Mouse (Mus musculus) small intestine, adult 2 months (tissue): ENCODE measurements around the gene Foxp1. TPM values are rescaled to one million over a fixed set of nuclear protein-coding genes. Genes with fewer than 3 reads are reported as not detected.

Source experiments
- H3K27ac ChIP-seq: fragments of 200-500 bp; 2 replicates; pipeline ENCODE4 v1.5.1; 2012; ENCODE audit warnings: low read depth, low read length, control low read depth, inconsistent platforms; ENCODE audit not compliant: insufficient read depth
- H3K27me3 ChIP-seq: fragments of 200-500 bp; 2 replicates; pipeline ENCODE4 v1.6.1; 2012; ENCODE audit warnings: mild to moderate bottlenecking, moderate library complexity, low read length, inconsistent platforms; ENCODE audit not compliant: control insufficient read depth, insufficient read depth
- H3K36me3 ChIP-seq: fragments of 200-500 bp; 2 replicates; pipeline ENCODE4 v1.6.1; 2012; ENCODE audit warnings: mild to moderate bottlenecking, low read length, control low read depth, inconsistent platforms; ENCODE audit not compliant: control insufficient read depth, insufficient read depth
- H3K4me1 ChIP-seq: fragments of 200-500 bp; 2 replicates; pipeline ENCODE4 v1.6.1; 2012; ENCODE audit warnings: low read length, inconsistent platforms, mixed read lengths; ENCODE audit not compliant: control insufficient read depth, insufficient read depth, insufficient read length
- H3K4me3 ChIP-seq: fragments of 200-500 bp; 2 replicates; pipeline ENCODE4 v1.5.1; 2012; ENCODE audit warnings: low read depth, mild to moderate bottlenecking, control low read depth, inconsistent platforms, low read length, moderate library complexity
- CTCF ChIP-seq: fragments of 200-500 bp; IDR thresholded peaks from 2 replicates; pipeline ENCODE4 v1.5.1; 2012; ENCODE audit warnings: low read depth, mild to moderate bottlenecking, control low read depth, inconsistent platforms, low read length, moderate library complexity, mixed read lengths; ENCODE audit not compliant: insufficient replicate concordance, insufficient read length; ENCODE audit errors: extremely low read depth
- POLR2A ChIP-seq: fragments of 200-500 bp; IDR thresholded peaks from 2 replicates; pipeline ENCODE4 v1.6.1; 2012; ENCODE audit warnings: low read depth, mild to moderate bottlenecking, control low read depth, inconsistent platforms, low read length, moderate library complexity
- WGBS: fragments of 180-500 bp; shearing (Covaris S2); methylation state at CpG from one replicate; pipeline ENCODE4 v1.1.7; 2018; 5-methylcytosine and 5-hydroxymethylcytosine counted together
- polyA plus RNA-seq: library from polyadenylated mRNA; depleted of rRNA; stranded (reverse); fragments of >200 nt; gene quantifications from 2 replicates; pipeline ENCODE4 v1.2.3, GENCODE M21; 2012

Gene Foxp1
- polyA plus RNA-seq, 1 experiment: 52.2 TPM

DNA sequence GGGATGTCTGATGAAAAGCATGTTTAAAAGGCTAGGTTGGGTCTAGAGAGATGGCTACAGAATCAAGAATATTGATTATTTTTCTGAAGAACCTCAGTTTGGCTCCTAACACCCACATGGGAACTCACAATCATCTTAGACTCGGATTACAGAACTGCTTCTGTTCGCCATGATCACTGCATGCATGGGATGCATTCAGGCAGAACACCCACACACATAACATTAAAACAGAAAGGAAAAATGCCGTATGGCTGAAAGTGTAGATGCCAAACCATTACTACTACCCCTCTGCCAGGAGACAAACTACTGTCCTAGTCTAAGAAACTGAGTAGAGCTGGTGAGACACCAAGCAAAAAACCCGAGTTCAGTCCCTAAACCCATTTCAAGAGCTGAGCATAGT is 192.4 kb downstream of the Foxp1 start:
- H3K4me1 ChIP-seq: peaks cover 9% of the 10 kb centered on the region
- 92% methylated on average over 4 of the region's 4 CpGs for WGBS
- no peak for TF ChIP-seq CTCF
- TF ChIP-seq POLR2A: no peak
- no peaks in the 10 kb centered on the region for H3K27me3 ChIP-seq
- H3K27ac ChIP-seq: no peak overlapping the region
- H3K4me3 ChIP-seq: no peak overlapping the region
- 0 out of 2 replicates have a peak, but pooled peaks cover 2% of the 10 kb centered on the region for H3K36me3 ChIP-seq

DNA sequence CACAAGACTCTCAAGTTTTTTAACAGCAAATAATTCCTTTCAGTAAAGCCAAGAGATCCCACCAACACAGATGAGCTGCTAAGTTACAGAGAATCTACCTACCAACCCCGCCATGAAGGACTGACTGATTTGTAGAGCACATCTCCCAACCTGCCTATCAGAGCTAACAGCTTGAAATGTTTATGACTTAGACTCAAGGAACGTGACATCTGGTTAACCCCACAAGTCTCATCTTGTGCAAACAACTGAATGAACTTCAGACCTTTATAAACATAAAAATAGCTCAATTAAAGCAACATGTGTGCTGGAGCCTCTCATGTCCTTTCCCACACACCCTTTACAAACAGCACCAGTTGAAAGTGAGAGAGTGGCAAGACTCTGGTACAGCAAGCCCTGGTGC is 193.9 kb downstream of the Foxp1 start:
- 17% methylated on average over 2 of the region's 2 CpGs for WGBS
- TF ChIP-seq POLR2A (no peak), CTCF (no peak)
- peaks cover 9% of the 10 kb centered on the region for H3K4me1 ChIP-seq
- 0 out of 2 replicates have a peak, but pooled peaks cover 2% of the 10 kb centered on the region for H3K36me3 ChIP-seq
- no peak overlapping the region for H3K4me3 ChIP-seq
- H3K27ac ChIP-seq: no peak overlapping the region
- H3K27me3 ChIP-seq: no peaks in the 10 kb centered on the region

GRCm38 (mm10) chr6:99328146-99328545 is 194.4 kb downstream of the Foxp1 start:
- H3K4me3 ChIP-seq: no peak overlapping the region
- no peak overlapping the region for H3K27ac ChIP-seq
- 75% methylated on average over 6 of the region's 6 CpGs for WGBS
- no peak for TF ChIP-seq CTCF
- no peak for TF ChIP-seq POLR2A
- 0 out of 2 replicates have a peak, but pooled peaks cover 2% of the 10 kb centered on the region for H3K36me3 ChIP-seq
- H3K27me3 ChIP-seq: no peaks in the 10 kb centered on the region
- H3K4me1 ChIP-seq: peaks cover 10% of the 10 kb centered on the region

DNA sequence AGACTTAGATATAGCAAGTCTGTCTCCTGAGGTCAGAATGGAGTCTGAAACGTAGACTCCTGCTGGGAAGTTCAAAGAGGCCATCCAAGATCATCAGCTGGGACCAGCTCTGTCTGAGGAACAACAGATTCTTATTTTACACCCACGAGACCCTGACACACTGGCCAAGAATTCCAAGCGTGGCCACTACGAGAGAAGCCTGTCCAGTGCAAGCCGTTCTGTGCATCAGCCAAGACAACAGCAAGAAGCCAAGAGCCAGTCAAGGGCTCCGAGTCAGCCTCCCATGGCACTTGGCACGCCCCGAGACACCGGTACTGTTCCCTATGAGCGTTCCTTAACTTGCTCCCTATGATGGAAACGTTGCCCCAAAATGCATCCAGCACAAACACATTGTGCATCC is 194.8 kb downstream of the Foxp1 start:
- WGBS: 72% methylated on average over 11 of the region's 11 CpGs
- Histone ChIP-seq H3K27ac (no peak overlapping the region), H3K27me3 (no peaks in the 10 kb centered on the region), H3K36me3 (0 out of 2 replicates have a peak, but pooled peaks cover 2% of the 10 kb centered on the region), H3K4me3 (no peak overlapping the region), H3K4me1 (peaks cover 10% of the 10 kb centered on the region)
- no peak for TF ChIP-seq POLR2A
- no peak for TF ChIP-seq CTCF

DNA sequence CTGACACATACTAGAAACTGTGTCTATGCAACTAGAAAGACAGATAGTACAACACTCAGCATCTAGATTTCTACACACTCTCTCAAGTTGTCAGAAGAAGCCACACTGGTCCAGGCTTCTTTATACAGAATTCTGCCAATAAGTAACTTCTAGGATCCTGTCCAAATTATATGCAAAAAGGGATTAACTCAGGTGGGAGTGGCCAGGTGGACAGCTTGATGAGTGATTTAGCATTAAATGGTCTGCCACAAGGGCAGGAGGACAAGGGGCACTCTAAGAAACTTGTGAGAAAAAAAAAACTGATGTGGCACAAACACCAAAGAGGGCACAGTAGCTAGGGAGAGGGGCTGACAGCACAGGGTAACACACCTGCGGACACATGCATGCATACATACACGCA is 196.6 kb downstream of the Foxp1 start:
- H3K4me1 ChIP-seq: peaks cover 10% of the 10 kb centered on the region
- TF ChIP-seq POLR2A (no peak), CTCF (no peak)
- 35% methylated on average over 2 of the region's 2 CpGs for WGBS
- H3K27ac ChIP-seq: no peak overlapping the region
- H3K36me3 ChIP-seq: 0 out of 2 replicates have a peak, but pooled peaks cover under 1% of the 10 kb centered on the region
- H3K27me3 ChIP-seq: no peaks in the 10 kb centered on the region
- H3K4me3 ChIP-seq: no peak overlapping the region

DNA sequence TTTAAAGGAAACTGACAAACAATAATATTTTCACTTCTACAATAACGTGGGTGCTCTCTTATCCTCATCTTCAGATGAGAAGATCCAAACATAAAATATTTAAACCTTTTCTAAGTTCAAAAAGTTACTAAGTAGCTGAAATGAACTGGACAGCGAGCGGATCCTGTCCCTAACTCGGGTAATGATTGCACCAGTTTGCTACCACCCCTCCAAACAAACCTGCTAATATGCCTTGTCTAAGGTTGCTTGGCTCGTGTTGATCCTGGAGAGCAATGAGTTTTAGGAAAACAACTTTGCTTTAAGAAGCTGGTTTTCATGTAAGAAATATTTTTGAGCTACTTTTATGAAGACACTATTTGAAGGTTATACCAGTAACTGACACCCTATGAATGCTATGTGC is 197.1 kb downstream of the Foxp1 start:
- Histone ChIP-seq H3K4me1 (peaks cover 10% of the 10 kb centered on the region), H3K4me3 (no peak overlapping the region), H3K27ac (no peak overlapping the region), H3K27me3 (no peaks in the 10 kb centered on the region), H3K36me3 (no peaks in the 10 kb centered on the region)
- TF ChIP-seq POLR2A: no peak
- TF ChIP-seq CTCF: no peak
- 78% methylated on average over 5 of the region's 5 CpGs for WGBS

DNA sequence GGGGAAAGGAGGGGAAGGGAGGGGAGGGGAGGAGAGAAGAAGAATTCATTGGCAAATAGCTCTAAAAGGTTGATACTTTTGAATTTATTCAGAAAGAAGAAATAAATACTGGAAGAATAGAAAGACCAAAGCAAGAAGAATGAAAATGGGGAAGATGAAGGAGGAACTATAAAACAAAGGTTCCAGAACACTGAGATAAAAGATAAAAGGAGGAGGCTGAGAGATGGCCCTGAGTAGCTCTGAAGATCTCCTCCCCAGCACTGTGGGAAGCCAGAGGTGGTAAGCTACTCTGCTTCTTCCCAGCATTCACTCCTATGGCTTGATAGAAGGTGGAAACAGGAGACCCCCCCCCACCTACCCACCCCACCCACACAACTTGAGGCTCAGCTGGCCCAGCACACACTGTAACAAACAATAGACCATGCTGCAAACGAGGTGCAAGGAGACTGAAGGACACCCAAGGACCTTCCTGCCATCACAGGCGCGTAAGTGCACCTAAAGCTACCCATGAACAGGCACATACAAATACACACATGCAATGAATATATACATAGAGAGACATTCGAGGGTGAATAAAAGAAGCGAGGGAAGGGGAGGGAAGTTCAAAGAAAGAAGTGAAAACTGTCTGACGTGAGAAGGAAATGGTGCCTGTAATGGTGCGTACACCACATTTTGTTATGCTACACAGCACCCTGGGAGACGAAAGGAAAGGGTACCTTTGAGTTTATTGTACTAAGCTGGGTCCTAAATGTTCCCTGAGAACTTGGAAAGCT is 200.2 kb downstream of the Foxp1 start:
- Histone ChIP-seq H3K36me3 (no peaks in the 10 kb centered on the region), H3K4me1 (peaks cover 4% of the 10 kb centered on the region; the same call in 1 of the 2 replicates), H3K27me3 (no peaks in the 10 kb centered on the region), H3K4me3 (no peak overlapping the region), H3K27ac (no peak overlapping the region)
- WGBS: 82% methylated on average over 8 of the region's 8 CpGs
- no peak for TF ChIP-seq CTCF
- no peak for TF ChIP-seq POLR2A

DNA sequence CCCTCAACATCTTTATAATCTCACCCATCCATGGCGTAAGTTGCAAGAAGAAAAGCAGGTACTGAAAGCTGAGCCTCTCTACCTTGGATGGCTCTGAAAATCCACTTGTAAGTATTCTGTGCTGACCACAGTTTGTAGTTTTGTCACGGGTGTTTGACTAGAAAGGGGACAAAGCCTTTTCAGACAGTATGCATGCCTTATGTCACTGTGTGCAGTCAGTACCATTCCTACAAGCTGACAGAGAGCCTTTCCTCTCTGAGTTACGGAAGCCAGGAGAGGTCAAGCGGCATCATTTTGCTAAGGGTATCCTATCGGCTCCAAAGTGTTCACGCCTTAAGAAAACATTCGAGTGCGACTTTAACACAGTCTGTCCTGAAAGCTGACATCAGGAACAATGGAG is 202.1 kb downstream of the Foxp1 start:
- H3K4me3 ChIP-seq: no peak overlapping the region
- WGBS: 79% methylated on average over 8 of the region's 8 CpGs
- TF ChIP-seq POLR2A: no peak
- no peak for TF ChIP-seq CTCF
- no peak overlapping the region for H3K27ac ChIP-seq
- H3K27me3 ChIP-seq: no peaks in the 10 kb centered on the region
- peaks cover 1% of the 10 kb centered on the region; the same call in 1 of the 2 replicates for H3K4me1 ChIP-seq
- no peaks in the 10 kb centered on the region for H3K36me3 ChIP-seq
